Mouse (Mus musculus): ENCODE results near the gene Mmp14. TPM values are rescaled to one million over a fixed set of nuclear protein-coding genes. Genes with fewer than 3 reads are reported as not detected.
A peak's percentile ranks its signal among the peaks of the same experiment; 100 is the strongest.

Mmp14 gene
- total RNA-seq, 4 experiments from 2014 or later, result 34.8 to 49.0 (median 44.5) TPM

DNA sequence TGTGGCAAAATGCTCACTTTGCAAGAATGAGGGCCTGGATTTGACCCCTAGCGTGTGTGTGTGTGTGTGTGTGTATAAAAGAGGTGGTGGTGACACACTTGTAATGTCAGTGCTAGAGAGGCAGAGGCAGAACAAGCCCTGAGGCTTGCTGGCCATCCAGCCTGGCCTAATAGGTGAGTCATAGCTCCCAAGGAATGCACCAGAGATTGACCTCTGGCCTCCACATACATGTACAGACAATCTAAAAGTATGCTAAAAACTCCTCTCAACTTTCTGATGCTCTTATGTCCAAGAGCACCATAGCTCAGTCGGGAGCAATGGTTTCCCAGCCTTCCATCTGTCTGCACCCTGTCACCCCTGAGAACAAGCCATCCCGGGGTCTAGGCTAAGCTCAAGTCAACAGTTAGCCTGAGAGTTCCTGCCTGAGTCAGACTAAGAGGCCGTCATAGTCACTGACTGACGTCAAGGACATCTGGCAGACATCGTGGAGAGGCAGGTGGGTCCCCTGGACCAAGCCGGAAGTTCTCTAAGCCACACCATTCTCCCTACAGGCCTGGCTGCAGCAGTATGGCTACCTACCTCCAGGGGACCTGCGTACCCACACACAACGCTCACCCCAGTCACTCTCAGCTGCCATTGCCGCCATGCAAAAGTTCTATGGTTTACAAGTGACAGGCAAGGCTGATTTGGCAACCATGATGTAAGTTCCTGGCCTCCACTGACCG is 3.9 kb downstream of the Mmp14 start:
- DNase-seq, result no peak

DNA sequence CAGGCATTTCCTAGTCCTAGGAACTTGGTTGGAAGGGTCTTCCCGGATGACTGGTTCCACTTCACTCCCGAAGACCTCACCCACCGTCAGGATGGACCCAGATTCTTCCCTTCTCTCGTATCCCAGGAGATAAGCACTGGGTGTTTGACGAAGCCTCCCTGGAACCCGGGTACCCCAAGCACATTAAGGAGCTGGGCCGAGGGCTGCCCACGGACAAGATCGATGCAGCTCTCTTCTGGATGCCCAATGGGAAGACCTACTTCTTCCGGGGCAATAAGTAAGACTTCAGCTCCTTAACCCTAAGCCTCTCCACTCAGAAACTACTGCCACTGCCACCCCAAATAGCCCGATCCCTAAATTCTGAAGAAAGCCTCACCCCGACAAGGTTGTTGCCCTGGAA is 7.7 kb downstream of the Mmp14 start:
- no peak for DNase-seq

DNA sequence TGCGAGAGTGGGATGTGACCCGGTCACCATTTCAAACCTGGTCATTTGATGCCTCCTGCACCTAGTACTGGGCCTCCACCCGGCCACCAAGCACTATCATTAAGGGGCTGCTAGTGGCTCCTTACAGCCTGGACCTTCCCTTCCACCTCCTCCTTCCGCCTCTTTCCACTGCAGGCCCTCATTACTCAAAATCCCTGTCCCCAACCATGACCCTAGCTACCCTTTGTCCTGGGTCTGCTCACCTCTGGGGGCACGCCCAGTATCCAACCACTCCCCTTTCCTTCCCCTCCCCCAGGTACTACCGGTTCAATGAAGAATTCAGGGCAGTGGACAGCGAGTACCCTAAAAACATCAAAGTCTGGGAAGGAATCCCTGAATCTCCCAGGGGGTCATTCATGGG is 8.2 kb downstream of the Mmp14 start:
- DNase-seq, result no peak

DNA sequence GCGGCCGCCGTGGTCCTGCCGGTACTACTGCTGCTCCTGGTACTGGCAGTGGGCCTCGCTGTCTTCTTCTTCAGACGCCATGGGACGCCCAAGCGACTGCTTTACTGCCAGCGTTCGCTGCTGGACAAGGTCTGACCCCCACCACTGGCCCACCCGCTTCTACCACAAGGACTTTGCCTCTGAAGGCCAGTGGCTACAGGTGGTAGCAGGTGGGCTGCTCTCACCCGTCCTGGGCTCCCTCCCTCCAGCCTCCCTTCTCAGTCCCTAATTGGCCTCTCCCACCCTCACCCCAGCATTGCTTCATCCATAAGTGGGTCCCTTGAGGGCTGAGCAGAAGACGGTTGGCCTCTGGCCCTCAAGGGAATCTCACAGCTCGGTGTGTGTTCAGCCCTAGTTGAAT is 9.1 kb downstream of the Mmp14 start:
- no peak for DNase-seq

DNA sequence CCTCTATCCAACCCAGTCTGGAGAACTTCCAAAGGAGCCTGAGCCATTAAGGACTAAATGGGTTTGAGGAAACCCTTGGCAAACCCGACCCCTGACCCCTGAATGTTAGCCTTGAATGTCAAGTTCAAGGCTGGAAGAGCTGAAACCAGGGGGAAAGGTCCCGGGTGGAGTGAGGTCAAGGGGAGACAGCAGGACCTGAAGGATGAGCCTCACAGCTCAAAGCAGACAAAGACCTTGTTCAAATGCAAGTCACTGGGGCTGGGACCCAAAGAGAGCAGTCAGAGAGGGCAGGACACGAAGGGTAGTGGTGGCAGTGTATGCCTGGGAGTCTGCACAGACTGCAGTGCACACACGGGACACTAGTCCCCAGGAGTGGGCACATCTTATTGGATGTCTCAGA is 10.0 kb downstream of the Mmp14 start:
- no peak for DNase-seq

DNA sequence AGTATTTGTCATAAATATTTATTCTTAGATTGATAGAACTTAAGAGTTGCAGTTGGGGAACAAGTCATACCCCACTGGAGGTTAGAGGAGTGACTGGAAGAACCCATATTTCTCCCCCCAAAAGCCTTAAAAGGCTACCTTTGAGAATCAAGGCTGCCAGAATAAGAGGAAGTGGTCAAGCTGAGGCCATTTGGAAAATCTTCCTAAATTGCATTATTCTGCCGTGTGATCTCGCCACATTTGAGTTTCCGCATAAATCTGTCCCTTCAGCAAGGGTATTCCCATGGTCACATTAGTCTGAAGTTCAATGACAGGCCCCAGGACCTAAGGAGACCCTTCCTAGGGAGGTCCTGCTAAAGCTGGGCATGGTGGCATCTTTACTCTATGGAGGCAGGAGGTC is 11.1 kb downstream of the Mmp14 start:
- no peak for DNase-seq

DNA sequence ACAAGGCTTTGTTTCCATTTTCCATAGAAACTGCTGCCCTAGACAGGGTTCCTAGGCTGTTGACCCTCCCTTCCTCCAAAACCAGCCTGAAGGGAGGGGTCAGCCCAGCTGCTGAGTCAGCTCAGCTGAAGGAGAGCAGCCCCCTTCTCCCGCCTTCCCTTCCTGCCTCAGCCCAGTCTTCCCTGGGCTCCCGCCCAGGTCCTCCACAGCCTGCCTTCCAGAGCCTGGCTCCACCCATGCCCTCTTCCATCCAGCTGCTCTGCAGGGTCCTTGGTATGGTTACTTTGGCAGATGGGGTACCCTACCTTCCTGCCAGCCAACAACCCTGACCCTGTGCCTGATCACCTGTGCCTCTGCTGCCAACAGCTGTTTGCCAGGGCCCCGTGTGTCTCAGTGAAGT is 11.8 kb downstream of the Mmp14 start:
- no peak for DNase-seq

DNA sequence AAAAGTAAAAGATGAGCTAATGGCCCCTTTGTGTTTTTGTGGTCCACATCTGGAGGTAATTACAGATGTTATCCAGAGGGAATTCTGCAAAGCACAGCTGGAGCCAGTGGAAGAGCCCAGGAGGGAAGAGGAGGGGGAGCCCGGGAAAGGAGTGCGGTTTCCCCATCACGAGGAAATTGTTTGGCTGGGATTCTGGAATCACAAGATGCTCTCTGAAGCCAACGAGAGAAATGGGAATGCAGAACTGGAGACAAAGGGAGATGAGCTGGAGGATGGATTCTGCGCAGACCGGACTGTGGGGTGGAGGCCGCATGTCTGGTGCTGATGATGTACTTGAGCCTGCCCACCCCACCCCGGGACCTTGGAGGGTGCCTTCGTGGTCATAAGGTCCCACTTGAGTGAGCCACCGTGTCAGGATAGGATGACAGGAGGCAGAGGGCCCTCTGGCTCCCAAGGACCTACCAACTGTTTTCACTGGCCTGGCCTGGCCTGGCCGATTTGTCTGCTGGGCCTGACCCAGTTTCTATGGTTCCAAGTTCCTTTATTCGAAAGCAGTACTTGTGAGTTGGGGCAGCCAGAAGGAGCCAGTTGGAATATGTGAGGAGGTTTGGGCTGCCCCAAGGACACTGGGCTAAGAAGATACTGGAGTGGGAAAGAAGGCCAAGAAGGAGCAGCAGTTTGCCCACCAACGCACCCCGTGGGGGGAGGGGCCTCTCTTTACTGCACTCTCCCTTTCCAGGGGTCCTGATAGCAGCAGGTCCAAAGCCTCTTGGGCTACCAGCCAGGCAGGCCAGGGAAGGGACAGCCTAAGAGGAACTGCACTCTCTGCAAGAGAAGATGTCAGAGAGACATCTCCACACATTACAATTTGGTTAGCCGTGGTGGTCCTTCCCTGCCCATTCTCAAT is 12.6 kb downstream of the Mmp14 start:
- no peak for DNase-seq

DNA sequence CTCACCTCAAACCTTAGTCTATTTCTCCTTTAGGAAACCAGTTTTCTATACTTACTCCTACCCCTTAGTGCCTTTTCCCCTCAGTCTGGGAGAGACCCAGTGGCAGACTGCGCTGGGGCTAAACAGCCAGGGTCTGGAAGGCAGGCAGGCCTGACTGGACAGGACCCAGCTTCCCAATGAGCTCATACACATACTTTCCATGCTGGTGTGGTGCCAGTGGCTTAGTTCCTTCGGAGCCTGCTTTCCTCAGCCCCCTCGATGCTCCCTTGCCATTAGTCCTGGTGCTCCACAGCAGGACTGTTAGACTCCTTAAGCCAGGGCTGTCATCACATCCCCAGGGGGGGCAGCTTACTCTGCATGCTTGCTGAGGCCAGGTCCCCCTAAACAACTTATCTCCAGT is 14.1 kb downstream of the Mmp14 start:
- DNase-seq, result no peak

DNA sequence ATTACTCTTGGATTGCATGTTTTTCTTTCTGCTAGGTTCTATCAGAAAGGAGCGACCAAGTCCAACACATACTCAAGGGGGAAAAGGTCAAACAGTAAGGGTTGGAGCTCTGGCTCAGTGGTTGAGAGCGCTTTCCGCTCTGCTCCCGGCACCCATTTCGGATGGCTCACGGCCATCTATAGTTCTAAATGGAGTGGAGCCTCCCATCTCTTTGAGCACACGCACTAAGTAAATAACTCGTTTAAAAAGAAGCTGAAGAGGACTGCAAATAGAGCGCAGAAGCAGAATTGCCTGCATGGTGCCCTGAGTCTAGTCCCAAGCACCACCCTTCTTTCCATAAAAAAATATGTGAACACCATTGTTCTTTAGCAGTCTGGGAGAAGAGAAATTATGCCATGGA is 22.2 kb downstream of the Mmp14 start:
- no peak for DNase-seq

DNA sequence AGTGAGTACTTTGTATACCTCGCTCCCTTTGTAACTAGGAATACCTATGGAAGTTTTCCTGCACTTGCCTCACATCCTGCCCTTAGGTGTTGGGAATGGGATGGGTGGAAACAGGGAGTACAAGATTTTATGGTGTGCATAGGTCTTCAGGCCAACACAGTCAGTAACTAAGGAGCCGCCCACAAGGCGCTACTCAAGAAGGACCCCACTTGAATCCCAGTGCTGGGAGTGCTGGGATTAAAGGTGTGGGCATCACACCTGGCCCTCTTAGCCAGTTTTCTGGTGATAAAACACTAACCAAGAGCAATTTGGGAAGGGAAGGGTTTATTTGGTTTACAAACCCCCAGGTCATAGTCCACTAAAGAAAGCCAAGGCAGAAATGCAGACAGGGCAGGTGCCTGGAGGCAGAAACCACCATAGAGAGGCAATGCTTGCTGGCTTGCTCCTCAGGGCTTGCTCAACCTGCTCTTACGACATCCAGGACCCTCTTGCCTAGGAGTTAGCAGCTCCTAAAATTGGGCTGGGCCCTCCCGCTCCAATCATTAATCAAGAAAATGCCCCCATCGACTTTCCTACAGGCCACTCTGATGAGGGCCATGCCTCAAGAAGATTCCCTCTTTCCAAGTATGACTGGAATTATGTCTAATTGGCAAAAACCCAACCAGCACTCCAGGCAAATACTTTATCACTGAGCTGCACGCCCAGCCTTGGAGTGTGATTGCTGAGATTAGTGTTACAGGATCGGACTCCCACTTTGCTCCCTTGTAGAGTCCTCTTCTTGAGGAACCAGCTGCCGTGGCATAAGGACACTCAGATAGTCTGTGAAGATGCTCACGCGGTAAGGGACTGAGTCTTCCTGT is 23.5 kb downstream of the Mmp14 start:
- no peak for DNase-seq

DNA sequence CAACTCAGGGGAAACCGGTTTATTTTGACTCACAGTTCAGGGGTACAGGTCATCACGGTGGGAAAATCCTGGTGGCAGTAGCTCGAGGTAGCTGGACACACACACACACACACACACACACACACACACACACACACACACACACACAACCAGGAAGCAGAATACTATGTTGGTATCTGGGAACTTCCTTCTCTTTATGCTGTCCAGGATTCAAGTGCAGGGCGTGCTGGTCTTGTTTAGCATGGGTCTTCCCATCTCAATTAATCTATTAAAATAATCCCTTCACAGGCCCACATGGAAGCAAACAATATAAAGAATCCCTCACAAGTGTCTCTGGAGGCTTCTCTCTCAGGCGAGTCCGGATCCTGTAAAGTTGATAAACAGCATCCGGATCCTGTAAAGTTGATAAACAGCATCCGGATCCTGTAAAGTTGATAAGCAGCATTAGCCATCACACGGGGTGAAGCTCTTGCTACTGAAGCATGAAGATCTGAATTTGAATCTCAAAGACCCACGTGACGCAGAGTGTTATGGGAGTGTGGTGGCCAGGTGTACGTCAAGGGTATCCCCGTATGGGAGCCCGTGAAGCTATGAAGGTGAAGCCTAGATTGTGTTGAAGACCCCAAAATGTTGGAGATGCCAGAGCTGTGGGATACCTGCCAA is 26.6 kb downstream of the Mmp14 start:
- DNase-seq, result no peak

DNA sequence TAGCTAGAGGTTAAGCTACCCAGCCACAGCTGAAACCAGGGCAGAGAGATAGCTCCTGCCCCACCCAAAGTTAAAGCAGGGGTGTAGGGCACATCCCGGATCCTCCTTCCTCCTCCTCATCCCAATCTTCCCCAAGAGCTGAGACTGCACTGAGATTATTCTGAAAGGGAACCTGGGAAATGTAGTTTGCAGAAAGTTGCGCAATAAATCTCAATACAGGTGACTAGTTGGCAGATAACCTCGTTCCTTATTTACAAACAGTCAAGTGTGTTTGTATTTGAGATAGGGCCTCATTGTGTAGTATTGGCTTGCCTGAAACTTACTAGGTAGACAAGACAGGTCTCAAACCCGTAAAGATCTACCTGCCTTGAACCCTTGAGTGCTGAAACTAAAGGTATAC is 30.7 kb downstream of the Mmp14 start:
- DNase-seq, result no peak

DNA sequence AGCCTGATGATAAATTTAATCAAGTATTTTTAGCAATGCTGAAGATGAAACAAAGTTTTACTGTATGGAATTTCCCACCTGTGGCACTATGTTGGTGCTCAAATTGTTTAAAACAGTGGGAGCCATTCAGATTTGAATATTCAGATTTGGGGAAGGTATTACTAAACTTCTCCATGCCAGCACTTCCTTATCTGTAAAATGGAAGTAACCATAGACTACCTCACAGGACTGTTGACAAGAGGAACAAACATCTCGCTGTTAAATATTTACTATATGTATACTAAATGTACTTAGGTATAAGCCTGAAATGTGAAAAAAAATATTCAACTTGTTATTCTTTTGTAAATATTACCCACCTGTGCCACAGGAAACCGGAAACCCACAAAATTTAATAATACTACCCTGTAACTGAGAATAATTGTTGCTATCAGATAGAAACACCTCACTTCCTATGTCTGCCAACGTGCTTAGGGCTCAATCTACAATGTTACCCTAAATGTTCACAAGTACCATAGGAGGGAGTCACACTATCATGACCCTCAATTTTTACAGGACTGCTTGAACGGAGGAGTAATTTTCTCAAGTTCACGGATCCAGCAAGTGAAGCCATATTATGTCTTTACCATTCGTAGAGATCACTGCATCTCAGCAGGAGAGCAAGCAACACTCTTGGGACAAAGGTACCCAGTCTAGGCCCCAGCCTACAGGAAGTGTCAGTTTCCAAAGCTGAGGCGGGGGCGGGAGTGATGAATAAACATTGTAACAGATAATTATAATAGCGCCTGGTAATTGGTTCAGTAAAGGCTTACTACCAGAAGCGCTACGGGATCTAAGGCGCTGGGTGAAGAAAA is 31.9 kb downstream of the Mmp14 start:
- no peak for DNase-seq

DNA sequence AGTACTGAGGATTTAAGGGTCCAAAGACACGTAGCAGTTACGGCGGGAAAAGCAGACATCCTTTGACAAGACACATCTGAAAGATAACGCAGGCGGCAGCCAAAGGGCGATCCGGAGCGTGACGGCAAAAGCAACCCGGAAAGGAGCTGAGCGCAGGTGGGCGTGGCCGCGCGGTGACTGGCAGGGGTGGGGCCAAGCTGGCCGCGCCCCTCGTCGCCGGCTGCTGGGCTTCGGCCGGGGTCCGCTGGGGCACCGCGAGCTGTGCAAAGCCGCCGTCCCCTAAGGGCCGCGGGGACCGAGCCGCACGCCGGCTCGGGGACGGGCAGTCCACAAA is 32.5 kb downstream of the Mmp14 start, which contains the start of gene Lrp10:
TSS of gene Lrp10 (plus strand) at position 179 of the 334 bp plus-strand sequence.
- DNase-seq, result peak; percentile 83

DNA sequence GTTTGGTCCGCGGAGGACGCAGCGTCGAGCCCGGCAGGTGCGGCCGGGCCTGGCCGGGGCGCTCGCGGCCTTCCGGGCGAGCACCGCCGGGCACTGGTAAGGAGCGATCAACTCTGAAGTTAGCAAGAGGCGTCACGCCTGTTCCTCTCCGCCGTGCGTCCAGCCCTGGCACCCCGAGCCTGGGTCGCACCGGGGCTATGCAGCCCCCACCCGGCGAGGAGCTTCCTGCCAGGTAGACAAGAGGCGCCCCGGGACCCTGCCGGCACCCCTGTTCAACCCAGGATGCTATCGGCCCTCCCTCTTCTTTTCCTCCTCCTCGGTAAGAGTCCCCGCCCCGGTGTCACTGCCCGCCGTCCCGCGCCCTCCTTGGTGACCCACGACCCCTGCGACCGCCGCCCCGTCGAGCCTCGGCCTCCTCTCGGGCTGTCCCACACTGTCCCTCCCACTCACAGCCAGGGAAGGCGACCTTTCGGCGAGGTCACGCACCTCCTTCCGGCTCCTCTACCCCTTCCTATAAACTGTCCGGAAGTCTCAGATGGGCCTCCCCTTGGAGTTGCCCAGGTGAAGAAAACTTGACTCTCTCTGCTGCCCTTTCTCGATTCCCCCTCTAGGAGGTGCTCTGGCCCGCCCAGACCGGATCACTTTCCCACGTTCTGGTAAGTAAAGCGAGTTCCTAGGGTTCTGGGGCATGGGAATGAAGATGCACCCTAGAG is 33.0 kb downstream of the Mmp14 start:
- peak; percentile 72 for DNase-seq

DNA sequence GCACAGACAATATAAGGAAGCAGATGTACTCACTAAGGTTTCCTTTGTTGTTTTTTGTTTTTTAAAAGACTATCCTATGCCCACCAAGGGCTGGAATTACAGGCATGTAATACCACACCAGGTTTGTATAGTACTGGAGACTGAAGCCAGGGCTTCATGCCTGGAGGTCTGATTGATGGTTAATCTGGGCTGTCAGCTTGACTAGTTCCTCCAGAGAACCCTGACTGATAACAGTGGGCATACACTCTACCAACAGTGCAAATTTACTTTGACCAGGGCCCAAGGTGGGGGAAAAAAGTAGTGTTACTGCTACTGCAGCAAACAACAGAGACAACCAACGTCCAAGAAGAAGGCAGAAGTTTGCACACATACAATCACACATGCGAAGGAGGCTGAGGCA is 40.1 kb downstream of the Mmp14 start:
- no peak for DNase-seq

DNA sequence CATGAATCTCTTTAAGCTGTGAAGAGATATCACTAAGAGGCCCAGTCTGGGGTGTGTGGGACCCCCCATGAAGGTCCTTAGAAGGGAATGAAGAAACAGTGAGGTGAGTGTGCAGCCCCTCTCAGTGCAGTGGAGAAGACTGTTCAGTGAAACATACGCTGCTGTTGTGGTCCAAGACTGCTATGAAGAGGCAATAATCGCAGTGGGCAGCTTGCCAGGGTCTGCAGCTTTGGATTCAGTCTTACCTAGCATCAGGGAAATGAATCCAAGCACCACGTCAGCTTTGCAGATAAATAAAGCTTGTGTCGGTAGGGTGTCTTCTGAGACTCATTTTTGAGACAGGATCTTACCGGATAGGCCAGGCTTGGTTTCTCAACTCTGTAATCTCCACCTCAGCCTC is 41.3 kb downstream of the Mmp14 start:
- no peak for DNase-seq

DNA sequence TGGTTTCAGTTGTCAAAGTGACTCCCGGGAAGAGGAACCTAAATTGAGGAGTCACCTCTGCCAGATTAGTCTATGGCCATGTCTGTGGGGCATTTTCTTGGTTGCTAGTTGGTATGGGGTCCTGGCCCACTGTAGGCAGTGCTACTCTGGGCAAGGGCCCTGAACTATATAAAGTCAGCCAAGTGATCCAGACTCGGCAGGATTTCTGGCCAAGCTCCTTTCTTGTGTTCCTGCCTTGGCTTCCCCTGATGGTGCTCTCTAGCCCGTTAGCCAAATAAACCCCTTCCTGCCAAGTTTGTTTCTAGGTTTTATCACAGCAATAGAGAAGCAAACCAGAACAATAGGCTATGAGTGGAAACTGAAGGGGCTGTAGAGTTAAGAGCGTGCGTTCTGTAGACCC is 43.3 kb downstream of the Mmp14 start:
- DNase-seq, result no peak

DNA sequence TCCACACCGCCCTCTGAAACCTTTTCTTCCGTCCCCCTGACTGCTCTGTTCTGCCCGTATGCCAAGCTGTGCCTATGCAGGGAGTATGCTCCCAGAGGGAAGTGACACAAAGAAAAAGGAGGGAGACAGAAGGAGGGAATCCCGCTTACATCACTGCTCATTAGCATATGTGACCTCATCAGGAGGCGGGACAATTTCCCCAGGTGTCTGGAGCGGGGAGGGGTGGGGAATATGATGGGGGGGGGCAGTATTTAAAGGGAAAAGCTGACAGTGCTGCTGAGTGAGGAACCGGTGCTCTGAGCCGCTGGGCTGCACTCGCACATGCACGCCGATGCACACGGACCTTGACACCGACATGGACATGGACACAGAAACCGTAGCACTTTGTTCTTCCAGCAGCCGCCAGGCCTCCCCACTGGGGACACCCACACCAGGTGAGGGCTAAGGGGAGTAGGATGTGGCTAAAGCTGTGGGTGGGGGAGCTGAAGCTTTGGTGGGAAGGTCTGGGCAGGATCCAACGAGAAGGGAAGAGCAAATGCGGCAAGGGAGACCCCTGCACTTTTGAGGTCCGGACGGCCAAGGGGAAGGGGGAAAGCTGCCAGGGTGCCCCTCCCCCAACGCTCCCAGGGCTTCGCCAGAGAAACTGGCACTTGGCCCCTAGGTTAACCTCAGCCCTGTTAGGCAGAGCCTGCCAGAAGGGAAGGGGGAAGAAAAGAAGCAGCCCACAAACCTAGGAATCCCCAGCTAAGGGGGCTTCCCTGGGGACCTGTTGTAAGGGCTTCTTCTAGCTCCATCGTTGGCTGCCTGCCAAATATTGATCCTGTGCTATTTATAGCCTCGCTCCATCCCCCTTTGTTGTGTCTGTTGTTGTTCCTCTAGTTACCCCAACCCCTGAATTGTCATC is 44.8 kb downstream of the Mmp14 start, which contains the start of gene Rem2:
TSS of gene Rem2 (plus strand) at position 160 of the 904 bp plus-strand sequence.
- DNase-seq, result peak; percentile 32

Measured in adrenal gland, adult 8-10 months (tissue).